Mouse (Mus musculus) embryonic fibroblast, embryonic 13.5 days (primary cell): Measurements from ENCODE around the gene Tmem63a. TPM values are rescaled to one million over a fixed set of nuclear protein-coding genes. Genes with fewer than 3 reads are reported as not detected.
"Not testable (repeated sequence)": the region's sequence is repeated elsewhere in the genome, so short reads cannot be mapped to it uniquely, and the experiment has no call there.

ENCODE experiments used
- H3K27ac ChIP-seq: 2 replicates; pipeline ENCODE4 v1.5.1; 2012; ENCODE audit warnings: low read length, control low read depth, inconsistent platforms; ENCODE audit not compliant: insufficient read depth
- H3K4me1 ChIP-seq: 2 replicates; pipeline ENCODE4 v1.6.1; 2011; ENCODE audit warnings: low read length; ENCODE audit not compliant: control insufficient read depth, insufficient read depth
- H3K4me3 ChIP-seq: 2 replicates; pipeline ENCODE4 v1.5.1; 2011; ENCODE audit warnings: mild to moderate bottlenecking, control low read depth, low read length; ENCODE audit not compliant: insufficient read depth
- CTCF ChIP-seq: IDR thresholded peaks from 2 replicates; pipeline ENCODE4 v1.5.1; 2011; ENCODE audit warnings: mild to moderate bottlenecking, control low read depth, low read length, moderate library complexity, borderline replicate concordance; ENCODE audit not compliant: insufficient read depth
- POLR2A ChIP-seq: IDR thresholded peaks from 2 replicates; pipeline ENCODE4 v1.6.1; 2011; ENCODE audit warnings: low read depth, mild to moderate bottlenecking, control low read depth, low read length, moderate library complexity
- polyA plus RNA-seq: library from polyadenylated mRNA; stranded (reverse); fragments of >200 nt; gene quantifications from 2 replicates; pipeline ENCODE4 v1.2.4, GENCODE M21; 2011; ENCODE audit warnings: low read depth; ENCODE audit not compliant: missing spikeins, insufficient read length

Tmem63a gene
- polyA plus RNA-seq = 44.4 and 45.2 TPM in 2 replicates

- Histone ChIP-seq H3K4me3 (peak within 1 kb of the TSS; percentile 76), H3K4me1 (peaks cover 30% of the 10 kb centered on the region), H3K27ac (peak within 1 kb of the TSS; percentile 86)
- TF ChIP-seq CTCF = no peak
- TF ChIP-seq POLR2A = peak; percentile 91
Measured at GRCm38 (mm10) chr1:180942166-180943031, at the start of gene Tmem63a. Tmem63a (plus strand) TSS chr1:180942344.

GRCm38 (mm10) chr1:180892808-180893207 is 49.3 kb upstream of the Tmem63a start, which contains the start of gene Lefty2:
Lefty2 (plus strand) TSS chr1:180893108.
- H3K4me3 ChIP-seq = no peak within 1 kb of the TSS
- H3K27ac ChIP-seq = no peak within 1 kb of the TSS
- peaks cover 7% of the 10 kb centered on the region; the same call in 1 of the 2 replicates for H3K4me1 ChIP-seq
- no peak for TF ChIP-seq CTCF
- no peak for TF ChIP-seq POLR2A

GRCm38 (mm10) chr1:180894088-180894987 is 47.8 kb upstream of the Tmem63a start:
- not testable (repeated sequence) for H3K4me1 ChIP-seq, H3K27ac ChIP-seq, H3K4me3 ChIP-seq

- TF ChIP-seq CTCF (no peak), POLR2A (no peak)
- no peak overlapping the region for H3K4me3 ChIP-seq
- peaks cover 3% of the 10 kb centered on the region; the same call in 1 of the 2 replicates for H3K4me1 ChIP-seq
- no peak overlapping the region for H3K27ac ChIP-seq
Measured at GRCm38 (mm10) chr1:180901107-180901506, 41.0 kb upstream of the Tmem63a start.

GRCm38 (mm10) chr1:180902915-180903314 is 39.2 kb upstream of the Tmem63a start:
- Histone ChIP-seq H3K27ac (no peak overlapping the region), H3K4me1 (peaks cover 3% of the 10 kb centered on the region; the same call in 1 of the 2 replicates), H3K4me3 (no peak overlapping the region)
- no peak for TF ChIP-seq CTCF
- no peak for TF ChIP-seq POLR2A

GRCm38 (mm10) chr1:180903666-180904038 is 38.5 kb upstream of the Tmem63a start:
- Histone ChIP-seq H3K27ac (no peak overlapping the region), H3K4me3 (no peak overlapping the region), H3K4me1 (peaks cover 3% of the 10 kb centered on the region; the same call in 1 of the 2 replicates)
- TF ChIP-seq POLR2A = no peak
- no peak for TF ChIP-seq CTCF

GRCm38 (mm10) chr1:180904039-180904814 is 37.9 kb upstream of the Tmem63a start, which contains the start of gene Pycr2:
Pycr2 (plus strand) TSS chr1:180904293.
- Histone ChIP-seq H3K27ac (peak within 1 kb of the TSS; percentile 29), H3K4me3 (peak within 1 kb of the TSS; percentile 71), H3K4me1 (peaks cover 3% of the 10 kb centered on the region; the same call in 1 of the 2 replicates)
- TF ChIP-seq CTCF (no peak), POLR2A (peak; percentile 85)

- Histone ChIP-seq H3K27ac (0 out of 2 replicates have a peak overlapping the region, but pooled peaks have one; percentile 29), H3K4me3 (peak overlapping the region; percentile 71), H3K4me1 (peaks cover 3% of the 10 kb centered on the region; the same call in 1 of the 2 replicates)
- TF ChIP-seq POLR2A (no peak), CTCF (no peak)
Measured at GRCm38 (mm10) chr1:180904815-180905080, 37.4 kb upstream of the Tmem63a start.

- Histone ChIP-seq H3K4me1 (peaks cover 3% of the 10 kb centered on the region; the same call in 1 of the 2 replicates), H3K4me3 (peak overlapping the region; percentile 71), H3K27ac (no peak overlapping the region)
- TF ChIP-seq POLR2A = no peak
- no peak for TF ChIP-seq CTCF
Measured at GRCm38 (mm10) chr1:180905307-180905706, 36.8 kb upstream of the Tmem63a start.
